Mouse (Mus musculus) ES-Bruce4 (cell line): ENCODE measurements around the gene Asb17.

Experiments
- CTCF ChIP-seq: IDR thresholded peaks from one replicate; pipeline ENCODE4 v1.8.1; 2011; ENCODE audit warnings: low read depth, low read length
- EP300 ChIP-seq: IDR thresholded peaks from 2 replicates; pipeline ENCODE4 v1.6.1; 2011; ENCODE audit warnings: low read depth, low read length; ENCODE audit not compliant: insufficient read depth

- no peak for TF ChIP-seq CTCF
- TF ChIP-seq EP300: no peak
Measured at GRCm38 (mm10) chr3:153864636-153865429, 20.8 kb downstream of the Asb17 start.
